Mouse (Mus musculus) erythroblast, embryonic 14.5 days (primary cell): ENCODE results near the gene Ddx41. TPM values are rescaled to one million over a fixed set of nuclear protein-coding genes. Genes with fewer than 3 reads are reported as not detected.

Experiments used
- H3K27me3 ChIP-seq: 2 replicates; pipeline ENCODE4 v1.6.1; 2012; ENCODE audit warnings: inconsistent platforms; ENCODE audit not compliant: control insufficient read depth
- H3K36me3 ChIP-seq: 2 replicates; pipeline ENCODE4 v1.6.1; 2012; ENCODE audit warnings: mild to moderate bottlenecking, inconsistent platforms; ENCODE audit not compliant: control insufficient read depth
- H3K4me1 ChIP-seq: 2 replicates; pipeline ENCODE4 v1.6.1; 2012; ENCODE audit warnings: inconsistent platforms; ENCODE audit not compliant: control insufficient read depth
- H3K4me3 ChIP-seq: replicated peaks from 2 replicates; pipeline ENCODE3; 2012; ENCODE audit warnings: moderate library complexity, mild to moderate bottlenecking, inconsistent platforms
- H3K9me3 ChIP-seq: 2 replicates; pipeline ENCODE4 v1.6.1; 2012; ENCODE audit warnings: low read length, inconsistent platforms, mixed read lengths; ENCODE audit not compliant: control insufficient read depth
- GATA1 ChIP-seq: IDR thresholded peaks from 2 replicates; pipeline ENCODE4 v1.6.1; 2012; ENCODE audit warnings: low read length, inconsistent platforms, mixed read lengths
- TAL1 ChIP-seq: IDR thresholded peaks from 3 replicates; pipeline ENCODE4 v1.6.1; 2012; ENCODE audit warnings: low read length, inconsistent platforms, mixed read lengths
- polyA plus RNA-seq: library from polyadenylated mRNA; stranded (reverse); fragments of >175 nt; gene quantifications from 2 replicates; pipeline ENCODE4 v1.2.3, GENCODE M21; 2012

Gene Ddx41
- polyA plus RNA-seq, 1 experiment: 5.2 TPM

DNA sequence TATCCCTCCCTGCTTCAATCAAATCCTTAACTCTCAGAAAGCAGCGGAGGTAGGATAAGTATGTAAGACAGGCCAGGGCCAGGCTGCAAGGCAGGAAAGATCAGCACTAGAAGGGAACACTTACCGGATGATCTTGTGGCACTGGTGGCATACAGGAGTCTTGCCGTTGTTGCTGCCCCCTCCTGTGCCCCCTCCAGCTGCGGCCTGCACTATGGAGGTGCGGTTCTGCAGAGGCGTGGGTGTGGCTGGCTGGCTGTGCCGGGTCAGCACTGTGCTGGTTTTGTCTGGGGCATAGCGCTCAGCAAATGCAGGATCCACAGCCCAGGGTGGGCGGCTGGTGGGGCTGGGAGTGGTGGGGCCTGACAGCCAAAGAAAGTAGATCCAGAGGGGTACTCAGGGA lies 30.6 kb downstream of the Ddx41 start:
- TF ChIP-seq TAL1 (no peak), GATA1 (no peak)
- Histone ChIP-seq H3K4me1 (peaks cover 14% of the 10 kb centered on the region), H3K27me3 (no peaks in the 10 kb centered on the region), H3K36me3 (peaks cover 46% of the 10 kb centered on the region), H3K9me3 (no peaks in the 10 kb centered on the region), H3K4me3 (no peak overlapping the region)

DNA sequence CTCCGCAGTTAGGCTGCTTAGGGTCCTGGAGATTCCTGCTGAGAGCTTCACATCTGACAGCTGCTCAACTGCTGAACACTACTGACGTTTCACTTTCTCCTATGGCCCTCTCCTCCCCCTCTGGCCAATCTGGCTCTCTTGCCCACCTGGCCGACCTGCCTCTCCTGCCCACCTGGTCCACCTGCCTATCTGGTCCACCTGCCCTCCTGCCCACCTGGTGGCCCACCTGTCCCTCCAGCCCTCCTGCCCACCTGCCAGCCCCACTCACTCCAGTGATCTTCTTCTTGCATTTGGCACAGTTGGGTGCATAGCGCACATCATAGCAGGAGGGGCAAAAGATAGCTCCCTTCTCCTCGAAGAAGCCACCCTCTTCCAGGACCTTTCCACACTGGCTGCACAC lies 32.1 kb downstream of the Ddx41 start:
- no peak overlapping the region for H3K4me3 ChIP-seq
- H3K36me3 ChIP-seq: peaks cover 46% of the 10 kb centered on the region
- H3K9me3 ChIP-seq: no peaks in the 10 kb centered on the region
- peaks cover 7% of the 10 kb centered on the region for H3K4me1 ChIP-seq
- TF ChIP-seq TAL1: no peak
- TF ChIP-seq GATA1: no peak
- H3K27me3 ChIP-seq: no peaks in the 10 kb centered on the region

DNA sequence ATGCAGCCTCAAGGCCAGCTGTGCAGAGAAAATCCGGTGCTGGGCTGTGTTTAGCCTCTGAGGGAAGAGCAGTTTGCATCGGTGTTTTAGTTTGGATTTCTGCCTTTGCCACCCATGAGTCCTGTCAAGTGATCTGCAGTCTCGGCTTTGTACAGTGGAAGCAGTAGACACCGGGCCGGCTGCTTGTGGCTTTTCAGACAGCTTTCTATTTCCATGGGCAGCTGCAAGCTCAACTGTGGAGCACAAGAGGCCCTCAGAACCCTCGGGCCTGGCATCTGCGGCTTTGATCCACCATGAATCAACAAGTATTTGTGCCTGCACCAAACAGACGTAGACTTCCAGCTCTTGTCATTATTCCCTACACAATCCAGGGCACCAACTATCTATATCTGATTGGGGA lies 34.1 kb downstream of the Ddx41 start:
- H3K4me3 ChIP-seq: no peak overlapping the region
- H3K9me3 ChIP-seq: no peaks in the 10 kb centered on the region
- H3K36me3 ChIP-seq: peaks cover 37% of the 10 kb centered on the region
- H3K4me1 ChIP-seq: peaks cover under 1% of the 10 kb centered on the region
- no peak for TF ChIP-seq GATA1
- TF ChIP-seq TAL1: no peak
- no peaks in the 10 kb centered on the region for H3K27me3 ChIP-seq

DNA sequence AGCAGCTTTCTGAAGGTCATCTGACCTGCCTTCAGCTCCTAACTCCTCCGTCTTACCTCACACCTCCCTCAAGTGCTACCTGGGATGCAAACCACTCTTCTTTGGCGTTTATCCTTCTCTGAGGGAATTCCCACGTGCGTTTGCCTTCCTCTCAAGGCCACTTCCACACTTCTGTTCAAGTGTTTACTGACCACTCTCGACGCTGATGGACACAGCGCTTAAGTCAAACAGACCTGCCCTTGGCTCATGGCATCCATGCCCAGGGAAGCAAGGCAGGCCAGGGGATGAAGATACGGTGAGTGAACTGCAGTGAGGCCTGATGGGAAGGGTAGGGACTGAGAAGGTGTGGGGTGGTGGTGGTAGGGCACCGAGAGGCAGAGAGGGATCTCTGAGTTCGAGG lies 35.9 kb downstream of the Ddx41 start:
- Histone ChIP-seq H3K4me1 (no peaks in the 10 kb centered on the region; the same call in 1 of the 2 replicates), H3K9me3 (no peaks in the 10 kb centered on the region), H3K36me3 (peaks cover 22% of the 10 kb centered on the region), H3K4me3 (no peak overlapping the region), H3K27me3 (peaks cover 5% of the 10 kb centered on the region)
- no peak for TF ChIP-seq GATA1
- no peak for TF ChIP-seq TAL1

DNA sequence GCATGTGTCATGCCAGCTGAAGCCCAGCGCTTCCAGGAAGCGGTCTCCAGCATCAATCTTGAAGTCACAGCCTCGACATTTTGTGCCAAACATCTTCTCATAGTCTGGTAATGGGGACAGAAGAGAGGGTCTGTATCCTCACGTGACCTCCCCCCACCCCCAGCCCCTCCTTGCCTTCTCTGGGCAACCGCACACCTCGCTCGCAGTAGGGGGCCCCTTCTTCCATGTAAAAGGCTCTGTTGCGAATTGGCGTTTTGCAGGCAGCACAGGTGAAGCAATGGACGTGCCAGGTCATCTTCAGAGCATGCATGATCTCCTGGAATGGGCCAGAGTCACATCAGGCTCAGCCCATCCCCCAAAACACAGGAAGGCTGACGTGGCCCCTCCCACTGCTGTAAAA lies 37.6 kb downstream of the Ddx41 start:
- no peaks in the 10 kb centered on the region; the same call in none of the 2 replicates for H3K4me1 ChIP-seq
- no peaks in the 10 kb centered on the region for H3K9me3 ChIP-seq
- no peak overlapping the region for H3K4me3 ChIP-seq
- peaks cover 22% of the 10 kb centered on the region for H3K27me3 ChIP-seq
- H3K36me3 ChIP-seq: peaks cover 11% of the 10 kb centered on the region; the same call in 1 of the 2 replicates
- TF ChIP-seq GATA1 (no peak), TAL1 (no peak)

DNA sequence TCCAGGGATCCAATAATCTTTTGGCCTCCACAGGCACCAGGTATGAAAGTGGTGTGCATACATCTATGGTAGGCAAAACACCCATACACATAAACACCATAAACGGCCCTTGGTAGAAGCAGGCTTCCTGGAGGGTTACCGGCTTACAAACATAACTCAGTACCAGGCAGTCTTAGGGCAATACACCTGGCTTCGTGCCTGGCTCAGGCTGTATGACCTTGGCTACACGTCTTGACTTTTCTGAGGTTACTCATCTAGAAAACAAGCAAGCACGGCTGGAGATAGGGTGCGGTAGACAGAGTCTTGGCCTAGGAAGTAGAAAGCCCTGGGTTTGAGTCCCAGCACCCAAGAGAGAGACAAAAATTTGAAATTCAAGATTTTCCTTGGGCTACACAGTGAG lies 39.8 kb downstream of the Ddx41 start:
- TF ChIP-seq GATA1: no peak
- TF ChIP-seq TAL1: no peak
- Histone ChIP-seq H3K9me3 (no peaks in the 10 kb centered on the region), H3K36me3 (peaks cover 3% of the 10 kb centered on the region; the same call in 1 of the 2 replicates), H3K4me1 (no peaks in the 10 kb centered on the region; the same call in 1 of the 2 replicates), H3K4me3 (no peak overlapping the region), H3K27me3 (peaks cover 39% of the 10 kb centered on the region)

DNA sequence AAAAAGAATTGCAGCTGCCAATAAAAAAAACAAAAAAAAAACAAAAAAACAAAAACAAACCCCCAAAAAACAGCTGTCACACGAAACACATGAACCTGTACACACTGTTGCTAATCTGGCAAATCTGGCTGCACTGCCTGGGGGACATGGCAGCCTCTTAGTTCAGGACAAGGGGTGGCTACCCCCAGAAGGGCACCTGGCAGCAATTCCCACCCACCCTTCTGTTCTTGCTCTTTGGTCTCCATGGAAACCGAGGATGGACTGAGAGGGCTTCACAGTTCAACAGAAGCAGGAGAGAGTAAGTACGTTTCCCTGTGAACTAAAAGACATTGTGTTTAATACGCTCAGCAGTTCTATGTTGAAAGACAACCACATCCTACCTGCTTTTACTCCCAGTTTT lies 40.8 kb downstream of the Ddx41 start:
- TF ChIP-seq GATA1: no peak
- TF ChIP-seq TAL1: no peak
- Histone ChIP-seq H3K36me3 (peaks cover 3% of the 10 kb centered on the region; the same call in 1 of the 2 replicates), H3K27me3 (peaks cover 44% of the 10 kb centered on the region), H3K4me1 (no peaks in the 10 kb centered on the region; the same call in 1 of the 2 replicates), H3K4me3 (no peak overlapping the region), H3K9me3 (no peaks in the 10 kb centered on the region)

DNA sequence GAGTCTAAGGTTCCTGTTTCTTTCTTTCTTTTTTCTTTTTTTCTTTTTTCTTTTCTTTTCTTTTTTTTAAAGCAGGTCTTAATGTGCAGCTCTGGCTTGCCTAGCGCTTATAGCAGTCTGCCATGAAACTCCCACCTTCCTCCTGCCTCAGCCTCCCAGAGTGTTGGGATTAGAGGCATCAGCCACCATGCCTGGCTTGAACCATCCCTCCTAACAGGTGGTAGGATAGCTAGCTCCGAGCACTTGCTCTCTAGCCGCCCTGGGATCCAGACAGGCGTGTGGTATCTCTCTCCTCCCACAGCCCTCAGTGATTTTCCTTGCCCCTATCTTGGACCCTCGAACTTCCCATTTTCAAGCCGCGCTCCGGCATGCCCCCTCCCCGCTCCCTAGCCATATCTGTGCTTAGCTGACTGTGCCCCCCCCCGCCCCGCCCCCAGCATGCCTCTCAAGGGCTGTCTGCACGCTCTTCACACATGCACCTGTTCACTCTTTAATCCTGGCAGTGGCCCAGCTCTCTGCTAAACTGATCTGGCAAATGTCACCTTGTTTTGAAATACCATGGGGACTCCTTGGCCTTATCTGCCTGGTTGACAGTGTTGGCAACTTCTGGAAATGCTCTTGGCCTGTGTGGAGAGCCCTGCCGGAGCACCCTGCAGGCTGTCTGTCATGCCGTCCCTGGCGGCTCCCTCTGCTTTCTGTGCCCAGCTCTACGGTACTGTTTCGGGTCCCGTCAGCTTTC lies 41.4 kb downstream of the Ddx41 start:
- Histone ChIP-seq H3K4me3 (no peak overlapping the region), H3K36me3 (peaks cover 3% of the 10 kb centered on the region; the same call in 1 of the 2 replicates), H3K27me3 (peaks cover 44% of the 10 kb centered on the region), H3K4me1 (no peaks in the 10 kb centered on the region; the same call in 1 of the 2 replicates), H3K9me3 (no peaks in the 10 kb centered on the region)
- no peak for TF ChIP-seq GATA1
- TF ChIP-seq TAL1: no peak

DNA sequence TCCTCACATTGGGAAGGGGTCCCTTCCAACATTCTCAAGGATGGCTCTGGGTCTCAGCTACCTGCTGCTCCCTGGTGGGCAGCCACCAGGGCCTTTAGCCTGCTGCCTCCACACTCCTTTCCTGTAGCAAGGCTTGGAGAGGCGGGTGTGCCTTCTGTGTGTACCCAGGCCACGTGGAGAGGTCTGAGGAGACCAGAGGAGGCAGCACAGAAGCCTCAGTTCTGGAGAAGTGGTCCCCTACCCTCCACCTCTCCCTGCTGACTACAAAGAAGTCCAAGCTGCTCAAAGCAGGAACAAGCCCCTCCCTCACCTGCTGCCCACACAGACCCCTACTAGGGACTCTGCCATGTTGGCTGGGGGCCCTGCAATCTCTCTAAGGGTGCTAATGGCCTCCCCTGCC lies 42.2 kb downstream of the Ddx41 start:
- H3K4me3 ChIP-seq: no peak overlapping the region
- peaks cover 3% of the 10 kb centered on the region; the same call in 1 of the 2 replicates for H3K36me3 ChIP-seq
- no peaks in the 10 kb centered on the region; the same call in 1 of the 2 replicates for H3K4me1 ChIP-seq
- TF ChIP-seq TAL1 (no peak), GATA1 (no peak)
- H3K9me3 ChIP-seq: no peaks in the 10 kb centered on the region
- H3K27me3 ChIP-seq: peaks cover 51% of the 10 kb centered on the region
